Mouse (Mus musculus) G1E (cell line): ENCODE data around the gene Eipr1.

Source experiments
- CTCF ChIP-seq: IDR thresholded peaks from 2 replicates; pipeline ENCODE4 v1.5.1; 2012; ENCODE audit warnings: low read depth, low read length, inconsistent platforms, mixed read lengths
- POLR2AphosphoS5 ChIP-seq: IDR thresholded peaks from 2 replicates; pipeline ENCODE4 v1.6.1; 2012; ENCODE audit warnings: low read depth, low read length, inconsistent platforms; ENCODE audit not compliant: insufficient replicate concordance
- TAL1 ChIP-seq: conservative IDR thresholded peaks from 2 replicates; pipeline ENCODE4 v1.6.1; 2012; ENCODE audit warnings: low read depth, low read length, inconsistent platforms, mixed read lengths

- TF ChIP-seq CTCF = no peak
- no peak for TF ChIP-seq TAL1
- no peak for TF ChIP-seq POLR2AphosphoS5
Observed at GRCm38 (mm10) chr12:28838971-28839370, 87.4 kb downstream of the Eipr1 start.
